Mouse (Mus musculus): ENCODE results near the gene Ccdc30.

Gene Ccdc30

DNA sequence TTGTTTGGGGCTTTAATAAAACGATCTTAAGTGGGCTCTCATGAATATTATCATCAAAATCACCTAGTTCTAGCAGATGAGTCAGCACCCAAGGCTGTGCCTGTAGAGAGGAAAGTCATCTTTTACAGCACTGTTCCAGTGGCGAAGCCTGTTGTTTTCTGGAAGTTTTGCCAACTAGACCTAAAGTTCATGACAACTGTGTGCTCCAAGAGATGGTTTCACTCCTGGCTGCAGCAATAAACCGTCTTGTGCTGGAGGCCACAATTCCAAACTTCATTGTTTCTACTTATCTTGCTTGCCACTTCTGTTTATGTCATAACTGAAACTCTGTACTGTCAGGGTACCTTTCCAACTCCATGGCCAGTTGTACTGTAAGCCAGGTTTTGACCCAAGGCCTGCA lies 1.9 kb upstream of the Ccdc30 start:
- DNase-seq (ENCODE audit: low read depth): no peak

DNA sequence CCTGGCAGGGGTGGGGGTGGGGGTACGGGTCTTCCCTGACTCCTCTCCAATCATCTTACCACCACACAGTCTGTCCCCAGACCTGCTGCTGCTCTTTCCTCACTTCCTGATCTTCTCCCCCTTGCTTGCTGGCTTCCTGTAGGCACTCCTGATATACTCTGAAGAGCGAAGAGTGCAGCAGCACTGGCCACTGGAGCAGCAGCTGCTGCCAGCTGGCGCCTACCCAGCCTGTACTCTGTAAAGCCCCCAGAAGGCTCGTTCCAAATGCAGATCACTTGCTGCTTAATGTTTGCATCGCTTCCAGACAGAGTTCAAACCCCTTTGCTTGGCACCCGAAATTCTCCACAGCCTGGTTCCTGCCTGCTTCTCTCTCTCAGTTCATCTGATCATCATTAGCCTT lies 2.5 kb downstream of the Ccdc30 start:
- DNase-seq (ENCODE audit: low read depth): no peak

DNA sequence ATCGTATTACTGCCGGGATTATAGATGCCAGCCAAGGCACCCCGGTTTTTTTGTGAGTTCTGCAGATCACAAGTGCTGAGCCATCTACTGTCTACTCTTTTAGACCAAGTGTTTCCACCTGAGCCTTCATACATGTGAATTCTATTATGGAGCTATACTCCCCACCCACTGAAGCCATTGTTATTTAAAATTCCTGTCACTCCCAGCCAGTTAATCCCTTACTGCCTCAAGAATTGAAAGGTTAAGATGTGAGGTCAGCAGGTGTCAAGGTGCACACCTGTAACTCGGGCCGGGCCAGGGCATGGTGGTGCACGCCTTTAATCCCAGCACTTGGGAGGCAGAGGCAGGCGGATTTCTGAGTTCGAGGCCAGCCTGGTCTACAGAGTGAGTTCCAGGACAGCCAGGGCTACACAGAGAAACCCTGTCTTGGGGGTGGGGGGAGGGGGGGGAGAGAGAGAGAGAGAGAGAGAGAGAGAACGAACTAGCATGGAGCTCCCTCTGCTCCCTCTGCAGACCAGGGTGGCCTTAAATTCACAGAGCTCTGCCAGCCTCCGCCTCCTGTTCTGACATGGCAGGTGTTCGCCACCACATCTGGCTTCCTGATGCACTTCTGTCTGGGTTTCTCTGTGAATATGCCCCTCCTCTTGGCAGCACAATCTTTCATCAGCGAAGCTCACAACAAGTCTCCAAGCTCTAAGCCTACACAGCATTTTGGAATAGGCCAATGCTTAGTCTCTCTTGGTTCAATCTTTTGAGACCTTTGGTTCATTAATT lies 3.3 kb downstream of the Ccdc30 start:
- DNase-seq (ENCODE audit: low read depth): no peak

DNA sequence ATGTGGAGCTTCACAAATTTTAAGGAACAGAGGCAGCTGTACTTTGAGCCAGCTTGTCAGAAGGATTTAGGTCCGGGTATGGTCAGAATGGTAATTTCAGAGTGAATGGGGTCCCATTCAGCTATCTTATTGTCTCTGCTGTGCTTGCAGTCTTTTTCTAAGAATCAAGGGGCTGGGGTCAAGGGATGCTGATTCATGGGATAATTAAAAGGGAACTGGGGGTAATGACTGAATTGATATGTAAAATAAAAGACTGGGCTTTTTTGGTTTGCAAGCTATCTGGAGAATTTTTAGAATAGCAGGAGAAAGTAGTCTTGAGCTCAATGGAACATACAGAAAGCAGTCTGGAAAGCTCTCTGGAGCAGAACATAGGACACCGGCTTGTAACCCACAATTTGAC lies 11.9 kb downstream of the Ccdc30 start:
- DNase-seq (ENCODE audit: low read depth): no peak

DNA sequence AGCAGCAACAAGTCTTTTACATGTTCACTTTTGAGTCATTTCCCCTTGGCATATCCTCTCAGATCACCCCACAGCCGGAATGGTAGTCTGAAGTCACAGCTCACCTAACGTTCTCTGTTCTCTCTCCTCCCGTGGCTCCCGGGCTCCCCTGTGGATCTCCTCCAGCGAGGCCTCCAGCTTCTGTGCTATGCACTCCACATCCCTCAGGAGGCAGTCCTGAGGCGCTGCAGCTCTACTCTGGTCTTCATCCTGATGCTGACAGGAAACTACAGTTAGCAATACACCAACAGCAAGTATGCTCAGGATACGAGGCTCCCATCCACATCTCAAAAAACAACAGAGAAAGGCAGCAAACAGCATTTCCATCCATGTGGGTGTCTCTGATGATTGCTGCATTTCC lies 14.4 kb downstream of the Ccdc30 start:
- DNase-seq (ENCODE audit: low read depth): no peak

DNA sequence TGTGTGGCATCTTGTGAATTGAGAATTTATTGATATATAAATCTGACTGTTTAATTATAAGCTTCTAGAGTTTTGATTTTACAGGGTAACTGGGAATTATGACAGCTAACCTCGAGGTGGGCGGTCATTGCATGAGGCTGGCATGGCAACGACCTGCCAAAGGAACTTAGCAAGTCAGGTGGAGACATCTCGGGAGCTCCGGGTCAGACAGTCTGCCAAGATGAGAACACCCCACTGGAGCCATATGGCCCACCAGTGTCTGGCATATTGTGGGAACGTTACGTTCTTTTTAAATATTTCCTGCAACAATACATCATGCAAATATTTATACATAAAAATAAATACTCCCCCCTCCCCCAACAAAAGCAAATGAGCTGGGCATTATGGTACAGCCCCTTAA lies 16.6 kb downstream of the Ccdc30 start:
- DNase-seq (ENCODE audit: low read depth): no peak

DNA sequence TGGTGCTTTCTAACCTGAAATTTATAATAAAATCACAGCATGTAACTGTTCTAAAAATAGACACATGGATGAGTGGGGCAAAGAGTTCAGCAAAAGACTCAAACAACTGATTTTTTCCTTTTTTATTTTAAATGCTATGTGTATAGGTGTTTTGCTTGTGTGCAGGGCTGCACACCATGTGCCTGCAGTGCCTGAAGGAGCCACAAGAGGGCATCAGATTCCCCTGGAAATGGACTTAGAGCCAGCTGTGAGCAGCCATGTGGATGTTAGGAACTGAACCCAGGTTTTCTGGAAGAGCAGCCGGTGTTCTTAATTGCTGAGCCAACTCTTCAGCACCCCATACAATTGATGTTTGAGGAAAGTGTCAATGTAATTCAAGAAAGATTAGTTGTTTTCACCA lies 25.0 kb downstream of the Ccdc30 start:
- DNase-seq (ENCODE audit: low read depth): peak; percentile 22

DNA sequence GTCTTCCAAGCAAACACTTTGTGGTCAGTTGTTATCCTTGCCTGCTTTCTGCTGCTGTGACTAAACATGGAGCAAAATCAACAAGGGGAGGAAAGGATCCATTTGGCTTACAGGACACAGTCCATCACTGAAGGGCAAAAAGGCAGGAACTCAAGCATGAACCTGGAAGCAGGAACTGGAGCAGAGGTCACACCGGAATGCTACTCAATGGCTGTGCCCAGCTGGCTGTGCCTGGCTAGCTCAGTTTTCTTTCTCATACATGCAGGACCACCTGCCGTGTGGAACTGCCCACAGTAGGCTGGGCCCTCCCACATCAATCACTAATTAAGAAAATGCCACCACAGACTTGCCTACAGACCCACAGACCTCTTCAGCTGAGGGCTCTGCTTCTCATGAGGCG lies 26.1 kb downstream of the Ccdc30 start:
- DNase-seq (ENCODE audit: low read depth): no peak

DNA sequence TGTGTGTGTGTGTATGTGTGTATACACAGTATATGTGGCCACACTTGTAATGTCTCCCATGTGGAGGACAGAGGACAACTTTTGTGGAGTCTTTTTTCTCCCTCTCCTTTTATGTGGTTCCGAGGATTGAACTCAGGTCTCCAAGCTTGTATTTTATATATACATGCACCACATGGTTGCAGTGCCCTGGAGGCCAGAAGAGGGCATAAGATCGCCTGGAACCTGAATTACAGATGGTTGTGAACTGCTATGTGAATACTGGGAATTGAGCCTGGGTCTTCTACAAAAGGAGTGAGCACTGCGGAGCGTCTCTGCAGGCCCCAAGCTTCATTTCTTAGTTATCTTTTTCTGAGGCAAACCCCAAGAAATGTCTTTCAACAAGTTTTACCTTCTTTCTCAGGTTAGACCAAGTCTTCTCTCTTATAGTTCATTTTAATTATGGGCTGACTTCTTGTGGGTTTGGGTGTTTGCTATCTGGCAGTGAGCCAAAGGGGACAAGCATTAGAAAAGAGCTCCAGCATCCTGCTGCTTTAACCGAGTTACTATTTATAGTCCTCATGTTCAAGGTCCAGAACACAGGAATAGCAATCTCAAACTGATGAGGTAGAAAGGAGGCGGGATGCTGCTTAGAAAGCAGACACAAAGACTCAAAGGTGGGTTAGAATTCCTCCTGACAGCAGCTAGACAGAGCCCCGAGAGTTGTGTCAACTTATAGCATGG lies 33.7 kb downstream of the Ccdc30 start:
- no peak for DNase-seq (ENCODE audit: low read depth)

DNA sequence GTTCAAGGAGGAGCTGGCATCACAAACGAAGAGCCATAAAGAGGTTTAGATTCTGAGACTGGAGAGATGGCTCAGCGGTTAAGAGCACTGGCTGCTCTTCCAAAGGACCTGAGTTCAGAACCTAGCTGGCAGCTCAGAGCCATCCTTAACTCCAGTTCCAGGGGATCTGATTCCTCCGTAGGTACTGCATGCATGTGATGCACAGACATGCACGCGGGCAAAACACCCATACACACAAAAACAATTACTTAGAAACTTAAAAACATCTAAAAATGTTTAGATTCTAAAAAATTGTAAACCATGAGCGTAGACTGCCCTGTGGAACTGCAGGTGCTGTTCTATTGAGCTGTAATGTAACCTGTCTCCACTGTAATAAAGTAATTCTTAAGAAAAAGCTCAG lies 45.9 kb downstream of the Ccdc30 start:
- DNase-seq (ENCODE audit: low read depth): no peak

DNA sequence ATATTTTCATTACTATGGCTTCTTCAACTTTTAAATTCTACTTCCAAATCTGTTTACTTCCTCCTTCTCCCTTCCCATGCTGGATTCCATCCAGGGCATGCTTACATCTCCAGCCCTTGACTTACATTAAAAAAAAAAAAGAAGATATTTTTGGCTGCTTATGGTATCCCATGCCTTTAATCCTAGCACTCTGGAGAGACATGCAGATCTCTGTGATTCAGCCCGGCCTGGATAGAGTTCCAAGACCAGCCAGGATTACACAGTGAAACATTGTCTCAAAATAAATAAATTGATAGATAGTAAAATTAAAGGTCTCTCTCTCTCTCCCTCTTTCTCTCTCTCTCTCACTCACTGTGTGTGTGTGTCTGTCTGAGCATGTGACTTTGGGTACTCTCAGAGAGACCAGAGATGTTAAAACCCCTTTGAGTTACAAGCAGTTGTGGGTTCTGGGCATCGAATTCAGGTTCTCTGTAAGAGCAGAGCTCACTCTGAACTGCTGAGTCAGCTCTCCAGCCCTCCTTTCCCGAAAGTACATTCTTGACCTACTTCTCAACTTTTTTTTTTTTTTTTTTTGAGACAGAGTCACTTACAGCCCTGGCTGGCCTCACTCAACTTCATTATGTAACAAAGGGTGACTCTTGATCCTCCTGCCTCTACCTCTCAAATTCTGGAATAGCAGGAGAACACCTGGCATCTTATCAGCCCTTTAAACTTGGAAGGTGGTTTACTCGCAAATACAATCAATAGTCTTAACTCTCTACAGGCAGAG lies 48.4 kb downstream of the Ccdc30 start:
- DNase-seq (ENCODE audit: low read depth): no peak

DNA sequence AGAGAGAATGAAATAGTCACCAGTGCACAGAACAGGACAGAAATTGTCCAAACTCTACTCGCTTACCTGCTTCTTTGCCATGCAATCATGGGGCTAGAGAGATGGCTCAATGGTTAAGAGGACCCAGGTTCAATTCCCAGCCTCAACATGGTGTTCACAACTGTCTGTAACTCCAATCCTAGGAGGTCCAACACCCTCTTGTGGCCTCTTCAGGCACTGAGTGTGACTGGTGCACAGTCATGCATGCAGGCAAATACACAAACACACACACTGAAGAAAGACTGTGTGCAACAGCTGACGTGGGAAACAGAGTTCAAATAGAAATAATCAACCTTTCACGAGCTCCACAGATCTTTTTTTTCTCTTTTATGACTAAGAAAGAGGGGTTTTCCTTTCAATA lies 53.1 kb downstream of the Ccdc30 start:
- no peak for DNase-seq (ENCODE audit: low read depth)

DNA sequence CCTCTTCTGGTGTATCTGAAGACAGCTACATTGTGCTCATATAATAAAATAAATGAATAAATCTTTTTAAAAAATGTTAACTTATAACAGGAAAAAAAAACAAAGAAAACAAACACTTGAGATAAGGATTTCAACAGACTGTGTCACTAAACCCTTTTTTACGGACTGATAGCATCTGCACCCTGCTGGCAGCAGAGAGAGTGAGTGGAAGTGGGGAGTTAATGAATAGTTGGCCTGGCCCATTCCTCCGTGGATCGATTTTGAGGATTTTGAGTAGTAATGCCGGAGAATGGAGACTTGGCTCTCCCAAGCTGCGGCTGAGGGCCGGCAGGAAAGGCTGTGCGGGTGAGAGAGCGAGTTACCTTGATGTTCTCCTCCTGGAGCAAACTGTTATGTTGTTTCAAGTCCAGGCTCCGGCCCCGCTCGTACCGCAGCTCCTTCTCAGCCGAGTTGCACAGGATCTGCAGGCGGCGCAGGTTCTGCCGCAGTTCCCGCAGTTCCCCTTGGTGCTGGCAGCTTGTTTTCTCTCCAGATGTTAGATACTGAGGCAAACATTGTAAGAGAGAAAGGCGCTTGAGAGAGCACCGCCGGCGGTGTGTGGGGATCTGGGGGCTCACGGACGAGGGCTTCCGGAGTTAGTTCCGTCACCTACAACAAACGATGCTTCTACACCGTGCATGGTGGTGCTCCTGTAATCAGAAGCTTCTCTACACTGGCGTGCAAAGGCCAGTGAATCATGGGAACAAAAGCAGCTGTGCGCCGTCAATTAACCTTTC lies 55.9 kb downstream of the Ccdc30 start:
- peak; percentile 59 for DNase-seq (ENCODE audit: low read depth)

DNA sequence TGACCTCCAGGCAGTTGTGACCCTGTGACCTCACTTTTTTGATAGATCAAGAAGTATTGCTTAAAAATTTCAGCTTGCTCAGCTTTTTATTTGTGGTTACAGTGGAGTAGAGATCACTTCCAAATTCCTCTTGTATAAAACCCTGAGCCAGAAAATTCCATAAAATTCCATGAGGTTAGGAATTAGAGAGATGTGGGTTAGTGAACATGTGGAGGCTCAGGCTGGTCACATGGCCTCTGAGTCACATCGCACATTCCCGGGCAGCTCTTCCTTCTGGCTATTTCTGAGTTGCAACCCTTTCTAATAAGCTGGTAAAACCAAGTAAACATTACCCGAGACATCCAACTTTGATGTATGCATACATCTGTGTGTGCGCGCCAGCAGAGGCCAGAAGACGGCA lies 69.8 kb downstream of the Ccdc30 start:
- no peak for DNase-seq (ENCODE audit: low read depth)

DNA sequence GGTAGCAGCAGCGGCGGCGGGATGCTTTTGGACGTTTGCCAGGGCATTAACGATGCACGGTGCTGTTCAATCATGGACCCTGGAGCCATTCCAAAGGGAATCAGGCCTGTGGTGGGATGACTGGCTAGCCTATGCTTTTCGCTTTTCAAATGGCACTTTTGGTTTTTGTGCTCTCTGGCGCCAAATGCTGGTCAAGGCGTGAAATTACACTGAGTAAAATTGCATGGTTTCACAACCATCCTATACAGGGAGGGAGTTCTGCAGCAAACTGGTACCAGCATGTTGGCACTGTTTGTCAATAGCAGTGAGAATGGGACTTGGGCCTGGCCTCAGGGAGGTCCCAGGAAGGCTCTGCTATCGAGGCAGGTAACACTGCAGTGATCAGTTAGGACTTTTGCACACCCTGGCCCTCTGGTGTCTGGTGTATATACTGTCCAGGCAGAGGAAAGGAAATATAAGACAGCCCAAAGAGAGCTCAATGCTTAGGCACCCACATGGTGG lies 76.4 kb downstream of the Ccdc30 start:
- peak; percentile 68 for DNase-seq (ENCODE audit: low read depth)

DNA sequence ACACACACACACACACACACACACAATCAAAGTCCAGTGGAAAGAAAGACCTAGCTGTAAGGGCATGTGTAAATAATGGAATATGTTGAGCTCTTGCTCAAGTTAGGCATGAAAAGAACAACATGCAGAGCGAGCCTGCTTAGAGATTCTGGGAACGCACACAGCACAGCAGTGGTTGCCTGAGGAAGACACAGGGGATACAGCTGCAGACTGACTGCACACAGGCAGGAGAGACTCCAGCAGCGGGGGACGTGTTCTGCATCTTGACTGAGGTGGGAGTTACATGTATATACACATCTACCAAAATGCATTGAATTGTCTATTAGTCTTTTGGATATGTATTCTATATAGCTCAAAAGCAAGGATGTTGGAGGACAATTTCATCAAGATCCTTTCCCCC lies 76.9 kb downstream of the Ccdc30 start:
- DNase-seq (ENCODE audit: low read depth): no peak

DNA sequence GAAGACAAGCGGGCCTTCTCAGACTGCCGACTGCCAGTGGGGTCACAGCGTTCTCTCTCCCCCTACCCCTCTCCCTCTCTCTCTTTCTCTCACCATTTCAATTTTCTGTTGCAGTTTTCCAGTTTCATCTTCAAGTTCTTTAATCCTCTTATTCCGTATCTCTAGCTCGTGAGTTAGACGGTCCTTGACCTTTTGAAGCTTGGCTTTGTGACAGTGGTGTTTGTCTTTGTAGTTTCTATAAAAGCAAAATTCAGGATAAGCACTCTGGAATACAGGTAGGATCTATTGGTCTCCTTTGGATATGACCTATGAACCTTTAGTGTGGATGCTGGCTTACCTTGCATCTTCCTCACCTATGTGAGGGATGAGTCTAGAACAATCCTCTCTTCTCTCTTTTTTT lies 81.8 kb downstream of the Ccdc30 start:
- no peak for DNase-seq (ENCODE audit: low read depth)

DNA sequence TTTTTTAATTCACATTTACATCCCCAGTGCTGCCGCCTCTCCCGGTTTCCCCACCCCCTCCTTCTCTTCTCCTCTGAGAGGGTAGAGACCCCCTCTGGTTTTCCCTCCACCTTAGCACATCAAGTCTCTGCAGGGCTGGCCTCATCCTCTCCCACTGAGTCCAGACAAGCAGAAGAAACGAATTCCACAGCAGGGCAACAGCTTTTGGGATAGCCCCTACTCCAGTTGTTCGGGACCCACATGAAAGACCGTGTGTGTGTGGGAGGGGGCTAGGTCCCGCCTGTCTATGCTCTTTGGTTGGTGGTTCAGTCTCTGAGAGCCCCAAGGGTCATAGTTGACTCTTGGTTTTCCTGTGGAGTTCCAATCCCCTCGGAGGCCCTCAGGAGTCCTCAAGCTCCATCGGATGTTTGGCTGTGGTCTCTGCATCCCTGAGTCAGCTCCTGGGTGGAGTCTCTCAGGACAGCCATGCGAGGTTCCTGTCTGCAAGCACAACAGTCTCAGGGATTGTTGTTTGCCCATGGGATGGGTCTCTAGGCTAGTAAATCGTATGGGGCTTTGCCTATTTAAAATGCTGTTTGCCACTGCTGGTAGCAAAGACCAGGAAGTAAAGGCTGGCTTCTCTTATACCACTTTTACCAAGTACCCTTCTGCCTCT lies 94.3 kb downstream of the Ccdc30 start:
- peak; percentile 23 for DNase-seq (ENCODE audit: low read depth)

DNA sequence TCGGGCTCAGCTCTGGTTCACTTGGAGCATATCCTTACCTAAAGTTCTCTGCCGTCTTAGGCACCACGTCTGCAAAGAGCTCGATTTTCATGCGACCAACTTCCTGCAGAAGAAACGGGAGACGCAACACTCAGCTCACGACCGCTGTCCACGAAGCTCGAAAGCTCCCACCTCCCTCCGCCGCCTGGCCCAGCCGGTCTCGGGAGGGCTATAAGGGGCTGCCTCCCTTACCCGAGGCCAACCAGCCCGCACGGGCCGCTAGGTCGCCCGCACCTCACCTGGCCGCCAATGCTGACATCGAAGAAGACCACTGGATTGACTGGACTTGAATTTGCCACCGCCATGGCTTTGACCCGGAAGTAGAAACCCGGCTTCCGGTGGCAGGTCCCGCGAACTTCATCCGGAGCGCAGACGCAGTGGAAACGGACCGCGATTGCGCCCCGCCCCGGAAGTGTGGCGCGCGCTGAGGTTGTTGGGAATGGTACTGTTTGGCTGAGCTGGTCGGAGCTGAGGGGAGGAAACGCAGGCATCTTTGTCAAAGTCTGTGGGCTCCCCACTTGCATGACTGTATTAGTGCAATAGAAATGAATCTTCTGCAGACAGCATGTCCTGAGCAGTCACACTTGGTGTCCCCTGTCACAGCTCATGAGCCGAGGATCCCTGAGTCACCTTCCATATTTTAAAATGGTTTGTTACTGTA lies 95.0 kb downstream of the Ccdc30 start, which contains the start of gene Ppih:
Ppih (minus strand) TSS at position 416 of the 700 bp plus-strand sequence.
- DNase-seq (ENCODE audit: low read depth): peak; percentile 97

DNA sequence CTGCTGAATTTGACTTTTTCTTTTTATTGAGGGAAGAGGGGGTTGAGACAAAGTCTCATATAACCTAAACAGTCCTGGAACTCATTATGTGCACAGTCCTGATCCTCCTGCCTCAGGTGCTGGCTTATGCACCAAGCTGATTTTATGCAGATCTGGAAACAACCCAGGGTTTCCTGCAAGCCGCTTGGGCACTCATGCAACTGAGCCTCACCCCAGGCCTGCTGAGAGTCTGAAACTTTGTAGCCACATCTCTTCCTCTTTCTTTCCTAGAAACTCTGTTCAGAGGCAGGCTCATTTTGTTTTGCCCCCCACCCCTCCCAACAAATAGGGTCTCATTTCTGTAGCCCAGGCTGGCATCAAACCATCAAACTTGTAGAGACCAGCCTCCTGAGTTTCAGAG lies 101.6 kb downstream of the Ccdc30 start:
- DNase-seq (ENCODE audit: low read depth): no peak

DNA sequence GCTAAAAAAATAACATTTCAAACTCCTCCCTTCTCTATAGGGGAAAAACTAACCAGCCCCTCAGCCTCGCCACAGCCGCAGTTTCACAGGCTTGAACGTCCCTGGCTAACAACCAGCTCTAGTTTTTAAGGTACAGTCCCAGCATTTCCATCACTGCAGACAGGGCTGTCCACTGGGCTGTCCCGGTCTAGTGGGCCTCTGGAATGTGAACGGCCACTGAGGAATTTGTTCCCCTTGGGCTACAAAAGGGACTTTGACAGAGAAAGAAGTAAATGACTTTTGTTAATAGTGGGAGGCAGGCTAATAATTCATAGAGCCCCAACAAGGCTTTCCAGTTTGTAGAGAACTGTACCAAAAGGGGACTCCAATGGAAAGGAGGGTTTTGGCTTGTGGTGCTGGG lies 109.9 kb downstream of the Ccdc30 start:
- DNase-seq (ENCODE audit: low read depth): no peak

Data from naive thymus-derived CD4-positive, alpha-beta T cell, adult 2 months (primary cell).